Comparison of ENCODE assay signal across 8 mouse cellular contexts in genomic region chr4:32950356-32951034, GRCm38 (mm10). TPM values are rescaled to one million over a fixed set of nuclear protein-coding genes. Genes with fewer than 3 reads are reported as not detected.
A peak's percentile ranks its signal among the peaks of the same experiment; 100 is the strongest.
DNase-seq lines count a peak whose midpoint lies in the region; ATAC-seq and TF ChIP-seq lines count a peak whose summit lies in the region.

Gene Ankrd6, minus strand, starts transcription at chr4:32950841.

- DNase-seq in CD4-positive, CD25-positive, alpha-beta regulatory T cell, adult 2 months (ENCODE audit: low read depth, low spot score): peak; percentile 90
- DNase-seq in kidney, postnatal 0 days (ENCODE audit: low spot score): peak; percentile 84
- peak; percentile 75 for DNase-seq in liver, embryonic 13.5 days
- peak; percentile 92 for DNase-seq in neural tube, embryonic 11.5 days (ENCODE audit: low spot score)

- H3K9me3 ChIP-seq in heart, embryonic 13.5 days: no peaks in the 10 kb centered on the region
- H3K9me3 ChIP-seq in kidney, postnatal 0 days (replicated peaks; ENCODE audit: low read length): no peaks in the 10 kb centered on the region
- no peaks in the 10 kb centered on the region for H3K9me3 ChIP-seq in liver, embryonic 13.5 days (replicated peaks)
- no peaks in the 10 kb centered on the region for H3K9me3 ChIP-seq in neural tube, embryonic 11.5 days (ENCODE audit: control insufficient read depth, low read length)
- no peaks in the 10 kb centered on the region for H3K9me3 ChIP-seq in stomach, embryonic 15.5 days

- H3K4me1 ChIP-seq in brown adipose tissue, adult 24 weeks (ENCODE audit: control insufficient read depth, insufficient read depth, insufficient read length, low read length): peaks cover 2% of the 10 kb centered on the region; the same call in 1 of the 2 replicates
- H3K4me1 ChIP-seq in heart, embryonic 13.5 days: peaks cover 35% of the 10 kb centered on the region
- H3K4me1 ChIP-seq in kidney, postnatal 0 days (replicated peaks; ENCODE audit: insufficient read depth, low read length): no peaks in the 10 kb centered on the region; the same call in 1 of the 2 replicates
- H3K4me1 ChIP-seq in liver, embryonic 13.5 days (replicated peaks): peaks cover 20% of the 10 kb centered on the region
- H3K4me1 ChIP-seq in neural tube, embryonic 11.5 days (ENCODE audit: control insufficient read depth, insufficient read depth, low read length): peaks cover 9% of the 10 kb centered on the region; the same call in 1 of the 2 replicates
- peaks cover 5% of the 10 kb centered on the region; the same call in 1 of the 2 replicates for H3K4me1 ChIP-seq in stomach, embryonic 15.5 days

- H3K9ac ChIP-seq in heart, embryonic 13.5 days: peak within 1 kb of the TSS; percentile 87
- H3K9ac ChIP-seq in kidney, postnatal 0 days (ENCODE audit: low read depth, low read length): peak within 1 kb of the TSS; percentile 61
- H3K9ac ChIP-seq in liver, embryonic 13.5 days: peak within 1 kb of the TSS; percentile 66
- peak within 1 kb of the TSS; percentile 68 for H3K9ac ChIP-seq in neural tube, embryonic 11.5 days (ENCODE audit: low read length)
- H3K9ac ChIP-seq in stomach, embryonic 15.5 days: peak within 1 kb of the TSS; percentile 50

- H3K4me3 ChIP-seq in brown adipose tissue, adult 24 weeks (ENCODE audit: insufficient read depth, low read depth, low read length): peak within 1 kb of the TSS; percentile 62
- peak within 1 kb of the TSS; percentile 86 for H3K4me3 ChIP-seq in heart, embryonic 13.5 days
- peak within 1 kb of the TSS; percentile 61 for H3K4me3 ChIP-seq in kidney, postnatal 0 days (replicated peaks; ENCODE audit: low read depth, low read length)
- peak within 1 kb of the TSS; percentile 64 for H3K4me3 ChIP-seq in liver, embryonic 13.5 days (replicated peaks)
- peak within 1 kb of the TSS; percentile 75 for H3K4me3 ChIP-seq in neural tube, embryonic 11.5 days (ENCODE audit: low read depth, low read length)
- H3K4me3 ChIP-seq in stomach, embryonic 15.5 days (replicated peaks): peak within 1 kb of the TSS; percentile 74

- WGBS in heart, embryonic 13.5 days: under 1% methylated on average over 66 of the region's 66 CpGs
- under 1% methylated on average over 66 of the region's 66 CpGs for WGBS in kidney, postnatal 0 days
- under 1% methylated on average over 61 of the region's 66 CpGs for WGBS in liver, embryonic 13.5 days (ENCODE audit: insufficient replicate concordance)
- under 1% methylated on average over 61 of the region's 66 CpGs for WGBS in neural tube, embryonic 11.5 days
- under 1% methylated on average over 66 of the region's 66 CpGs for WGBS in stomach, embryonic 15.5 days

- no peak within 1 kb of the TSS for H3K27ac ChIP-seq in brown adipose tissue, adult 24 weeks (replicated peaks; ENCODE audit: low read depth, low read length)
- no peak within 1 kb of the TSS for H3K27ac ChIP-seq in heart, embryonic 13.5 days (replicated peaks)
- H3K27ac ChIP-seq in kidney, postnatal 0 days: no peak within 1 kb of the TSS
- no peak within 1 kb of the TSS for H3K27ac ChIP-seq in liver, embryonic 13.5 days
- no peak within 1 kb of the TSS for H3K27ac ChIP-seq in neural tube, embryonic 11.5 days (ENCODE audit: low read depth, low read length)
- no peak within 1 kb of the TSS for H3K27ac ChIP-seq in stomach, embryonic 15.5 days

- H3K36me3 ChIP-seq in heart, embryonic 13.5 days: no peaks in the 10 kb centered on the region
- H3K36me3 ChIP-seq in kidney, postnatal 0 days (ENCODE audit: insufficient read depth, low read length): no peaks in the 10 kb centered on the region
- H3K36me3 ChIP-seq in liver, embryonic 13.5 days: no peaks in the 10 kb centered on the region
- no peaks in the 10 kb centered on the region for H3K36me3 ChIP-seq in neural tube, embryonic 11.5 days (ENCODE audit: control insufficient read depth, insufficient read depth, low read length)
- no peaks in the 10 kb centered on the region for H3K36me3 ChIP-seq in stomach, embryonic 15.5 days

- peaks cover 20% of the 10 kb centered on the region for H3K27me3 ChIP-seq in heart, embryonic 13.5 days (replicated peaks)
- H3K27me3 ChIP-seq in kidney, postnatal 0 days (ENCODE audit: insufficient read depth, low read length): no peaks in the 10 kb centered on the region
- H3K27me3 ChIP-seq in liver, embryonic 13.5 days: peaks cover 78% of the 10 kb centered on the region
- H3K27me3 ChIP-seq in neural tube, embryonic 11.5 days (ENCODE audit: control insufficient read depth, insufficient read depth, low read length): no peaks in the 10 kb centered on the region
- H3K27me3 ChIP-seq in stomach, embryonic 15.5 days (replicated peaks): peaks cover 8% of the 10 kb centered on the region; the same call in 1 of the 2 replicates

- peak; percentile 91 for ATAC-seq in erythroid progenitor cell, adult 5-6 weeks (replicated peaks; ENCODE audit: low FRiP score, poor library complexity, severe bottlenecking)
- ATAC-seq in heart, embryonic 13.5 days (ENCODE audit: extremely low read depth, insufficient number of reproducible peaks, low FRiP score, low TSS enrichment): peak; percentile 91
- peak; percentile 90 for ATAC-seq in kidney, postnatal 0 days (replicated peaks; ENCODE audit: low FRiP score, low read depth)
- ATAC-seq in liver, embryonic 13.5 days (ENCODE audit: low read depth): peak; percentile 85
- ATAC-seq in neural tube, embryonic 11.5 days (ENCODE audit: insufficient read depth, low FRiP score, low TSS enrichment): peak; percentile 89
- peak; percentile 87 for ATAC-seq in stomach, embryonic 15.5 days (ENCODE audit: insufficient read depth, low FRiP score, low read depth)

- peak within 1 kb of the TSS; percentile 94 for H3K4me2 ChIP-seq in heart, embryonic 13.5 days
- peak within 1 kb of the TSS; percentile 90 for H3K4me2 ChIP-seq in kidney, postnatal 0 days (ENCODE audit: low read length)
- peak within 1 kb of the TSS; percentile 82 for H3K4me2 ChIP-seq in liver, embryonic 13.5 days
- peak within 1 kb of the TSS; percentile 83 for H3K4me2 ChIP-seq in neural tube, embryonic 11.5 days (ENCODE audit: low read depth)
- H3K4me2 ChIP-seq in stomach, embryonic 15.5 days: peak within 1 kb of the TSS; percentile 99

- TF ChIP-seq CTCF in kidney, postnatal 0 days (IDR thresholded peaks at IDR 0.05; ENCODE audit: low read depth): peak; percentile 84

RNA-seq across cellular contexts. Expression of gene Ankrd6, which starts in this region (rescaled TPM):
- 0.58 and 0.59 TPM in 2 replicates for polyA plus RNA-seq in brown adipose tissue, adult 24 weeks (2012; ENCODE audit: insufficient read depth, insufficient read length, missing spikeins)
- total RNA-seq in erythroid progenitor cell, adult 5-6 weeks (2015; ENCODE audit: low replicate concordance): 0.84 and 3.2 TPM in 2 replicates
- total RNA-seq in erythroid progenitor cell, adult 5-6 weeks (2017; ENCODE audit: low replicate concordance): 0.91 and 1.4 TPM in 2 replicates
- polyA plus RNA-seq in heart, embryonic 13.5 days (2015; fragmentation: Nextera tagmentation; extraction: Ambion mirVana): 4.2 and 5.0 TPM in 2 replicates
- polyA plus RNA-seq in kidney, postnatal 0 days (2015; fragmentation: Nextera tagmentation; extraction: Ambion mirVana): 8.5 and 9.2 TPM in 2 replicates
- polyA plus RNA-seq in liver, embryonic 13.5 days (2015; fragmentation: Nextera tagmentation; extraction: Ambion mirVana): 0.67 and 0.89 TPM in 2 replicates
- 28.1 and 31.3 TPM in 2 replicates for polyA plus RNA-seq in neural tube, embryonic 11.5 days (2014; fragmentation: Nextera tagmentation; extraction: Ambion mirVana)
- 4.5 and 5.4 TPM in 2 replicates for polyA plus RNA-seq in stomach, embryonic 15.5 days (2015; fragmentation: Nextera tagmentation; extraction: Ambion mirVana)

Comparison
In these comparisons a context has a peak if more than half of its experiments do, and no peak if none do; other contexts are left out.
1. Peak in DNase-seq, ATAC-seq, H3K4me3 ChIP-seq, H3K9ac ChIP-seq and H3K4me2 ChIP-seq in liver, embryonic 13.5 days; RNA of the gene not detected or under 1 TPM.